Mouse (Mus musculus): ENCODE data around the gene BC048679. TPM values are rescaled to one million over a fixed set of nuclear protein-coding genes. Genes with fewer than 3 reads are reported as not detected.

BC048679 gene
- not detected in 2 replicates for polyA plus RNA-seq (2015; fragmentation: Nextera tagmentation; extraction: Ambion mirVana)

DNA sequence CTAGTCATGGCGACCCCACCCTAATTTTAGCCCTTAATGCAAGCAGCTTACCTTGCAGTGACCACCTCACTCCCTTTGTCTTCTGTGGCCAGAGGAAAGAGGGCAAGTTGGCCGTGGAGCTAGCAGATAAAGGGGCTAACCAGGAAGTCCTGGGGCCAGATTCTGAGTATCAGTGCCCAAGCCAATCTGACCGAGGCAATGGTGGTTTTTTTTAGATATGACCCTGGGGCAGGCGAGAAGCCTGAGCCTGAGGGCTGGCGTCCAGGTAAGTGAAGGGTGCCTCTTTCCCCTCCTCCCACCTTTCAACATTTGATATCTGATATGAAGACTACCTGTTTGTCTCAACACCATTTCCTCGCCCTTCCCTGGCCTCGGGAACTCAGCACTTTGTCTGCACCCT is at the start of gene BC048679:
Gene BC048679, minus strand, starts transcription at position 101 of the 400 bp plus-strand sequence.
- no peak for ATAC-seq (ENCODE audit: low read depth)
- H3K9ac ChIP-seq (ENCODE audit: low read depth, low read length) = no peak within 1 kb of the TSS
- 42% methylated on average over 7 of the region's 7 CpGs for WGBS (ENCODE audit: insufficient replicate concordance)

DNA sequence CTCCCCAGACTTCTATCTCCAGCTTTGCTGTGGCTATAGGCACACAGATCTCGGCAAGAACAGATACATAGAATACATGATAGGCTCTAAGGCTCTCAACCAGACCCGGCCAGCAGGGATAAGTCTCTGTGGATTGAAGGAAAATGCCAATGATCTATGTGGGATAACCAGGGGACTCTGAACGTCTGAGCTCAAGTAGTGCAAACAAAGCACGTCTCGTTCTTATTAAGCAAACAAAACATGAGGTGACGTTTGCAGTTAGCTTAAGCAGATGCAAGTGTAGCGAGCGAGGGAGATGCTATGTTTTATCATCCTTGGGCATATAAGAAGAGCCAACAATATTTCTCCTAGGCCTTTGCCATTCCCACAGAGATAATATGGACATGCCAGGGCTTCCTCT is 44.9 kb upstream of the BC048679 start:
- no peaks in the 10 kb centered on the region for H3K36me3 ChIP-seq (ENCODE audit: control insufficient read depth, insufficient read depth)
- no peak overlapping the region for H3K4me2 ChIP-seq (ENCODE audit: low read depth, low read length)
- H3K4me1 ChIP-seq (ENCODE audit: control insufficient read depth, low read depth, low read length) = no peaks in the 10 kb centered on the region
- H3K9ac ChIP-seq (ENCODE audit: low read depth, low read length) = no peak overlapping the region
- H3K27me3 ChIP-seq (ENCODE audit: control insufficient read depth, insufficient read depth, low read depth, low read length) = no peaks in the 10 kb centered on the region
- no peak overlapping the region for H3K27ac ChIP-seq (ENCODE audit: low read length)
- no peak for ATAC-seq (ENCODE audit: low read depth)
- no peak overlapping the region for H3K4me3 ChIP-seq (ENCODE audit: low read depth, low read length)
- whole genome bisulfite sequencing (ENCODE audit: insufficient replicate concordance) = 59% methylated on average over 8 of the region's 8 CpGs
- H3K9me3 ChIP-seq (replicated peaks; ENCODE audit: control insufficient read depth, low read length) = no peaks in the 10 kb centered on the region

More for the DNA sequence above, at the start of gene BC048679:
- H3K4me2 ChIP-seq (ENCODE audit: low read depth, low read length) = no peak within 1 kb of the TSS
- H3K9me3 ChIP-seq (replicated peaks; ENCODE audit: control insufficient read depth, low read length) = no peaks in the 10 kb centered on the region
- H3K4me1 ChIP-seq (ENCODE audit: control insufficient read depth, low read depth, low read length) = no peaks in the 10 kb centered on the region
- H3K27ac ChIP-seq (ENCODE audit: low read length) = no peak within 1 kb of the TSS
- H3K4me3 ChIP-seq (ENCODE audit: low read depth, low read length) = no peak within 1 kb of the TSS
- H3K36me3 ChIP-seq (ENCODE audit: control insufficient read depth, insufficient read depth) = no peaks in the 10 kb centered on the region
- peaks cover 11% of the 10 kb centered on the region for H3K27me3 ChIP-seq (ENCODE audit: control insufficient read depth, insufficient read depth, low read depth, low read length)

DNA sequence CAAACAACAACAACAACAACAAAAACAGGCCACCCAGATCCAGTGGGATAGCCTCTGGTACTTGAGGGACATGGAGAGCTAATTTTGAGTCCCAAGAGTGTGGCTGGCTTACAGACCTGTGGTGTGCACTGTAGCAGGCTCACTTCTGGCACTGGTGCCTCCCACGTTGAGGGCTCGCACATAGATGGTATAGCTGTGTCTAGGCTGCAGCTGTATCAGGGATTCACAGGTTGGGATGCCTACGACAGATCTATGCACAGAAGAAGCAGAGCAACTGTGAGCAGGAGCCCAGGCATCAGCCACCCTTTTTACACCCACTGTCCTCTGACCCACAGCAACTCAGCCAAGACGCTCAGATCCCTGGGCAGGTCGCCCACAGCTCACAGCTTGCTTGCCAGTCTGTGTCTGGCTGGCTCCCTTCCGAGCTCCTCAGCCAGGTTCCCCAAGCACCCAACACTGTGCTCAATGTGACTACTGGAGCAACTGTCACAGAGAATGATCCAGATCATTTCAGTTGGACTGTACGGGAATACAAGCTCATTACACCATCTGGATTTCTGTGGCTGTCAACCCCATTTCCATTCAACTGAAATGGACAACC is 43.9 kb upstream of the BC048679 start:
- 56% methylated on average over 7 of the region's 7 CpGs for WGBS (ENCODE audit: insufficient replicate concordance)
- Histone ChIP-seq H3K4me1 (ENCODE audit: control insufficient read depth, low read depth, low read length) (no peaks in the 10 kb centered on the region), H3K27ac (ENCODE audit: low read length) (no peak overlapping the region), H3K4me2 (ENCODE audit: low read depth, low read length) (no peak overlapping the region), H3K4me3 (ENCODE audit: low read depth, low read length) (no peak overlapping the region), H3K36me3 (ENCODE audit: control insufficient read depth, insufficient read depth) (no peaks in the 10 kb centered on the region), H3K9me3 (replicated peaks; ENCODE audit: control insufficient read depth, low read length) (no peaks in the 10 kb centered on the region), H3K9ac (ENCODE audit: low read depth, low read length) (no peak overlapping the region), H3K27me3 (ENCODE audit: control insufficient read depth, insufficient read depth, low read depth, low read length) (no peaks in the 10 kb centered on the region)
- ATAC-seq (ENCODE audit: low read depth) = no peak

DNA sequence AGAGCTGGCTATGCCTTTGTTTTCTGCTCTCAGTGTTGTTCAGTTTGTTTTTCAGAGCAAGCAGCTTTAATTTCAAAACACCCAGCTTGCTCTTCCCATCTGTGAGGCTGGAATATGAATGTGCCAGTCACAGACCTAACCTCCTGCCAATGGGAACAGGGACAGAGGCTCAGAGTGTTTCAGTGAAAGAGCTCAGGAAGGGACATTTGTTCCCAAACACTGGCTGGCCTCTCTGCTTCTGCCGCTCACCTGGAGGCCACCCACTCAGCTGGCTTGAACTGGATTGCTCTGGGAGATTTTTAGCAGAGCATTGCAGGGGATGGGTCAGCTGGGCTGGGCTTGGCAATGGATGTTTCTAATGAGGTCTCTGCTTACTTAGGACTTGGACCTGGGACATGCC is 42.9 kb upstream of the BC048679 start:
- 48% methylated on average over 1 of the region's 1 CpGs for WGBS (ENCODE audit: insufficient replicate concordance)
- no peaks in the 10 kb centered on the region for H3K4me1 ChIP-seq (ENCODE audit: control insufficient read depth, low read depth, low read length)
- H3K27ac ChIP-seq (ENCODE audit: low read length) = no peak overlapping the region
- H3K27me3 ChIP-seq (ENCODE audit: control insufficient read depth, insufficient read depth, low read depth, low read length) = no peaks in the 10 kb centered on the region
- no peak for ATAC-seq (ENCODE audit: low read depth)
- no peak overlapping the region for H3K4me3 ChIP-seq (ENCODE audit: low read depth, low read length)
- no peak overlapping the region for H3K4me2 ChIP-seq (ENCODE audit: low read depth, low read length)
- no peaks in the 10 kb centered on the region for H3K36me3 ChIP-seq (ENCODE audit: control insufficient read depth, insufficient read depth)
- H3K9ac ChIP-seq (ENCODE audit: low read depth, low read length) = no peak overlapping the region
- H3K9me3 ChIP-seq (replicated peaks; ENCODE audit: control insufficient read depth, low read length) = no peaks in the 10 kb centered on the region

DNA sequence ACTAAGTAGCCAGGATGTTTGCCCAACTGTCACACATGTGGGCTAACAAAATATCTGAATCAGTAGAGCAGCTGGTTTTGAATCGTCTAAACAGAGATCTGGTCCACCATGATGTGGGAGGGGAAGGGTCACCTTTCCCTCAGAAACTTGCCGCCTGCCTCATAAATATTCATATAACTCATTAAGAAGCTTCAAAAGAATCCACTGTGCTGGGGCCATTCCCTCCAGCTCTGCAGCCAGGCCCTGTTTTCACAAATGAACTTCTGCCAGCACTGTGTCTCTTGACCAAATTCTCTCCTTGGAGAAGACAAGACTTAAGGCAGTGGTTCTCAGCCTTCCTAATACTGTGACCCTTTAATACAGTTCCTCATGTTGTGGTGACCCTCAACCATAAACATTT is 41.5 kb upstream of the BC048679 start:
- no peak overlapping the region for H3K4me3 ChIP-seq (ENCODE audit: low read depth, low read length)
- no peak overlapping the region for H3K27ac ChIP-seq (ENCODE audit: low read length)
- H3K9ac ChIP-seq (ENCODE audit: low read depth, low read length) = no peak overlapping the region
- no peaks in the 10 kb centered on the region for H3K4me1 ChIP-seq (ENCODE audit: control insufficient read depth, low read depth, low read length)
- no peaks in the 10 kb centered on the region for H3K9me3 ChIP-seq (replicated peaks; ENCODE audit: control insufficient read depth, low read length)
- peaks cover 8% of the 10 kb centered on the region; the same call in 1 of the 2 replicates for H3K36me3 ChIP-seq (ENCODE audit: control insufficient read depth, insufficient read depth)
- 48% methylated on average over 2 of the region's 2 CpGs for WGBS (ENCODE audit: insufficient replicate concordance)
- no peaks in the 10 kb centered on the region for H3K27me3 ChIP-seq (ENCODE audit: control insufficient read depth, insufficient read depth, low read depth, low read length)
- H3K4me2 ChIP-seq (ENCODE audit: low read depth, low read length) = no peak overlapping the region
- no peak for ATAC-seq (ENCODE audit: low read depth)

DNA sequence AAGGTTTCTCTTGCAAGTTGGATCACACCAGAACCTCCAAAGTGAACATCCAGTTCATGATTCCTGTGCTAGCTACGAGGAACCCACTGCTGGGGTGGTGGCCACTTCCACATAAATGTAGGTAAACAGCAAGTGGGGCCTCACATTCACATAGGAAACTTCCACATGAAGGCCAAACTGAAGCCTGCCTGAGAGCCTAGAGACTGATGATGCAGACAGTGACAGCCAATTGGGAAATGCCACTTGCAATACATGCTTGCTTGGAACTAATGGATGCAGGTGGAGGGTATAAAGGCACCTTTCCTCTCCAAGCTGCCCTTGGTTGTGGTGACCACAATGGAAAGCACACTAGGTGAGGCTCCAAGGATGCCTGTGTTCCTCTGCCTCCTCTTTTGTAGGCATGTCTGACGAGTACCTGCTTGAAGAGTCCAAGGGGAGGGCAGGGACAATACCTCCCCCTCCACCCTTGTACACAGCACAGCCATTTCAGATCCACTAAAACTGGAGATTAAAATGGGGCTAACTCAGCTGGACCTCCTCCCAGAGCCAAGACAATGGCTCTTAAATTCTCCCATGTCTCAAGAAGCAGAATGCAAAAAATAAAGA is 40.1 kb upstream of the BC048679 start:
- no peaks in the 10 kb centered on the region for H3K27me3 ChIP-seq (ENCODE audit: control insufficient read depth, insufficient read depth, low read depth, low read length)
- H3K27ac ChIP-seq (ENCODE audit: low read length) = no peak overlapping the region
- no peak overlapping the region for H3K4me2 ChIP-seq (ENCODE audit: low read depth, low read length)
- H3K36me3 ChIP-seq (ENCODE audit: control insufficient read depth, insufficient read depth) = peaks cover 21% of the 10 kb centered on the region
- no peak overlapping the region for H3K9ac ChIP-seq (ENCODE audit: low read depth, low read length)
- no peaks in the 10 kb centered on the region for H3K9me3 ChIP-seq (replicated peaks; ENCODE audit: control insufficient read depth, low read length)
- ATAC-seq (ENCODE audit: low read depth) = no peak
- 57% methylated on average over 2 of the region's 2 CpGs for WGBS (ENCODE audit: insufficient replicate concordance)
- no peaks in the 10 kb centered on the region for H3K4me1 ChIP-seq (ENCODE audit: control insufficient read depth, low read depth, low read length)
- H3K4me3 ChIP-seq (ENCODE audit: low read depth, low read length) = no peak overlapping the region

DNA sequence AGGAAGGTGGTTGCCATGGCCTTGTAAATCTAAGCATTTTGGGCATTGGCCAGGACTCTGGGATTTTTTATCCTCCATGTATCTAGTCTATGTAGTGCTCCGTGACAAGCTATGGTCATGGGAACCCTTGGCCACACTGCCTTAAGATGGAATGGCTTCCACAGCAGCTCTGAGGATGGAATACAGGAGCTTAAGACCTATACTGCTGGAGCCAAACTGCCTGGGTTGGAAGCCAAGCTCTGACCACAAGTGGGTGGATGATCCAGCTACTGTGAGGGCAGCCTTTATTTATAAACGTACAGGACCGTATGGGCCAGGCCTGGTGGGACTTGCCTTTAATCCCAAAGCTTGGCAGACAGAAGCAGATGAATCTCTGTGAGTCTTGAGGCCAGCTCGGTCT is 38.4 kb upstream of the BC048679 start:
- Histone ChIP-seq H3K36me3 (ENCODE audit: control insufficient read depth, insufficient read depth) (peaks cover 29% of the 10 kb centered on the region), H3K9me3 (replicated peaks; ENCODE audit: control insufficient read depth, low read length) (no peaks in the 10 kb centered on the region), H3K27ac (ENCODE audit: low read length) (no peak overlapping the region), H3K27me3 (ENCODE audit: control insufficient read depth, insufficient read depth, low read depth, low read length) (no peaks in the 10 kb centered on the region), H3K9ac (ENCODE audit: low read depth, low read length) (no peak overlapping the region), H3K4me2 (ENCODE audit: low read depth, low read length) (no peak overlapping the region), H3K4me1 (ENCODE audit: control insufficient read depth, low read depth, low read length) (no peaks in the 10 kb centered on the region), H3K4me3 (ENCODE audit: low read depth, low read length) (no peak overlapping the region)
- ATAC-seq (ENCODE audit: low read depth) = no peak
- WGBS (ENCODE audit: insufficient replicate concordance) = 75% methylated on average over 4 of the region's 4 CpGs

DNA sequence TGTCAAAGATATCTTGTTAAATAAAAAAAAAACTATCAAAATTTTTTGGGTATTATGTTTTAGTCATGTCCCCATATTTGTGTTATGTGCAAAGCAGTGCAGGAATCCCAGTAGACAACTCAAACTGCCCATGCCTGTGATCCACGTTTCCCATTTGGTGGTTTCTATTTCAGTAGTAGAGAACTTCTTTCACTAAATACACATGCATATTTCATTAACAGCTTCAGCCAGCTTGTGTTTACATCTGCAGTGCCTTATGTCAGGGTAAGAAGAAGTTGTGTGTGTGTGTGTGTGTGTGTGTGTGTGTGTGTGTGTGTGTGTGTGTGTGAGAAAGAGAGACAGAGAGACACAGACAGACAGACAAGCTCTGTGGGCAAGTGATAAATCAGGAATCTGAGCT is 33.4 kb upstream of the BC048679 start:
- Histone ChIP-seq H3K4me2 (ENCODE audit: low read depth, low read length) (no peak overlapping the region), H3K4me3 (ENCODE audit: low read depth, low read length) (no peak overlapping the region), H3K9ac (ENCODE audit: low read depth, low read length) (no peak overlapping the region), H3K36me3 (ENCODE audit: control insufficient read depth, insufficient read depth) (peaks cover 41% of the 10 kb centered on the region), H3K9me3 (replicated peaks; ENCODE audit: control insufficient read depth, low read length) (no peaks in the 10 kb centered on the region), H3K27me3 (ENCODE audit: control insufficient read depth, insufficient read depth, low read depth, low read length) (no peaks in the 10 kb centered on the region), H3K4me1 (ENCODE audit: control insufficient read depth, low read depth, low read length) (no peaks in the 10 kb centered on the region), H3K27ac (ENCODE audit: low read length) (no peak overlapping the region)
- ATAC-seq (ENCODE audit: low read depth) = no peak
- 71% methylated on average over 1 of the region's 1 CpGs for WGBS (ENCODE audit: insufficient replicate concordance)

DNA sequence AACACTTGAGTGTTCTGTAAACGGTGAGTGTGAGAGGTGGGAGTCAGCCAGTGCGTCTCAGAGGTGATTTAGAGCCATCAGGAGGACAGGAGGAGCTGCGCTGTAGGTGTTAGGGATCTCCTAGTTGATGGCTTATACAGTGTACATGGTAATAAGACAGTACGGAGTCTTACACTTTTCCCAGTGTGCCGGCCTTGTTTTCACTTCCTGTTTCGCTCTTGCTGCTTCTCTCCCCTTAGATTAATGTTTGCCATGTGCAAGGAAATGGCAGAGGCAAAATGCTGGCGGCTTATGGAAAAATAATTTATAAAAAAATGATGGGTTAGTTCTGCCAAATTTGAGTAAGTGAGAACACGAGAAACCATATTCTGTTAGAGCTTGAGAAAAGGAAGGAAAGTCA is 30.8 kb upstream of the BC048679 start:
- H3K4me3 ChIP-seq (ENCODE audit: low read depth, low read length) = no peak overlapping the region
- H3K9me3 ChIP-seq (replicated peaks; ENCODE audit: control insufficient read depth, low read length) = no peaks in the 10 kb centered on the region
- H3K4me1 ChIP-seq (ENCODE audit: control insufficient read depth, low read depth, low read length) = peaks cover 8% of the 10 kb centered on the region
- 81% methylated on average over 8 of the region's 8 CpGs for WGBS (ENCODE audit: insufficient replicate concordance)
- H3K4me2 ChIP-seq (ENCODE audit: low read depth, low read length) = no peak overlapping the region
- ATAC-seq (ENCODE audit: low read depth) = no peak
- H3K9ac ChIP-seq (ENCODE audit: low read depth, low read length) = no peak overlapping the region
- peaks cover 31% of the 10 kb centered on the region for H3K36me3 ChIP-seq (ENCODE audit: control insufficient read depth, insufficient read depth)
- H3K27me3 ChIP-seq (ENCODE audit: control insufficient read depth, insufficient read depth, low read depth, low read length) = no peaks in the 10 kb centered on the region
- H3K27ac ChIP-seq (ENCODE audit: low read length) = no peak overlapping the region
